Mouse (Mus musculus) heart, postnatal 10 days (tissue): ENCODE data around the gene Scn3a. TPM values are rescaled to one million over a fixed set of nuclear protein-coding genes. Genes with fewer than 3 reads are reported as not detected.
A peak's percentile ranks its signal among the peaks of the same experiment; 100 is the strongest.
"Not testable (repeated sequence)": the region's sequence is repeated elsewhere in the genome, so short reads cannot be mapped to it uniquely, and the experiment has no call there.

ENCODE experiments used
- DNase-seq, 2 experiments: peaks; one replicate each; pipeline ENCODE4 v3.0.0; 2021
- intact Hi-C: fragments of 180-260 bp; cut with DNase I; formaldehyde crosslinking; loops from one replicate; pipeline ENCODE4 v1.15.1; 2025
- total RNA-seq, 2 experiments: library from RNA; stranded (reverse); gene quantifications; 2 replicates each; pipeline ENCODE4 v1.2.3; 2021

Scn3a gene
- total RNA-seq, 2 experiments from 2014 or later, result 1.9 to 2.0 TPM

GRCm38 (mm10) chr2:65508217-65508616 lies 59.2 kb downstream of the Scn3a start:
- DNase-seq, result no peak
- intact Hi-C loops, result no loop called here

DNA sequence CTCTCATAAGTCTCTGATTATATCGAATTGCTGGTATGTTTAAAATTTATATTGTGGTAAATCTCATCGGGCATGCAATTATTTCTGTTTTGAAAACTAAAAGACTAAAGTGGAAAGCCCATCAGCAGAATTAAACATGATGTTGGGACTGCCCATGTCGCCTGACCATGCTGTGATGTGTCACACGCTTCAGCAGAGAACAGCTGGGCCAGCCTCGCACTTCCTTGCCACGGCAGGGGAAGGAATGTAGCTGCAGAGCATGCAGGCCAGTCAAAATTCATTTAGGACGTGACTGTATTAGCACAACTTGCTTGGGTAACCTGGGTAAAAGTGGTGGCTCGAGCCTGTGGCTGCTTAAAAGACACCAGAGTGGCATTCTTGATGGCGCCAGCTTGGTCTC lies 77.0 kb downstream of the Scn3a start:
- DNase-seq, result no peak
- intact Hi-C loops, result no loop called here

DNA sequence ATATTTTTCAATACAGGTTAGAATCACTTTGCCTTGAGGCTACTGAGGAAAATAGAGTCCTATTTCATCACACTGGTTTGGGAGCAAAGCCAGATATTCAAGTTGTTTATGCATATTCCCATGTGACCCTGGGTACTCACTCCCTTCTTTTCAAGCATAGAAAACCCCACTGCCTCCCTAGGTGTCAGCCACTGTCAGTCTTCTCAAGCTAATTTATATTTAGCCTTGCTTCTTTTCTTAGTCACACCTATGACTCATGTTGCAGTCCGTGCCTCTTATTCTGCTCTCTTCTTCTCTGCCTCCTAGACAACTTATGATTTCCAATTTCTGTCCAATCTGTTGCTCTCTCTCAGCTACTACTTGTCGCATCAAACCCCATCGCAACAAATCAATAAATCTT lies 84.0 kb downstream of the Scn3a start:
- no peak for DNase-seq
- intact Hi-C loops, result no loop called here

GRCm38 (mm10) chr2:65481007-65481672 lies 86.3 kb downstream of the Scn3a start:
- no peak for DNase-seq
- intact Hi-C loops, result no loop called here

GRCm38 (mm10) chr2:65471311-65471882 lies 96.0 kb downstream of the Scn3a start:
- DNase-seq, result peak in 1 of 2 experiments; percentile 4
- intact Hi-C loops, result no loop called here

DNA sequence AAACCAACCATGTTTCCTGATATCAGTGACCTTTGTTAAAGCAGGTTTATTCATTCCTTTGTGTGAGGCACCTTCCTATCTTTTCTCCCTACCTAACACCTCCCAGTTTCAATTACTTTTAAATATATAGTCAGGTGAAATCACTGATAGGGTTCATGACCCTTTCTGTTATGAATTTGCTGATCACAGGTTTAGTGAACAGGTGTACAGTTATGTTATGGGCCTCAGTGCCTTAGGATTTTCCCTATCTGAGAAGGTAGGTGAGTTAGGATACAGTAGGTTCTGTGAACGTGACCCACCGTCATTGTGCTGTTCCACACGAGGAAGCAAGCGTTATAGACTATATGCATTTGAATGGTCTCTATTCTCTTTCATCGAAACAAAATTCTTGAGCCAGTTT lies 101.7 kb downstream of the Scn3a start:
- intact Hi-C loops, result no loop called here
- no peak for DNase-seq

DNA sequence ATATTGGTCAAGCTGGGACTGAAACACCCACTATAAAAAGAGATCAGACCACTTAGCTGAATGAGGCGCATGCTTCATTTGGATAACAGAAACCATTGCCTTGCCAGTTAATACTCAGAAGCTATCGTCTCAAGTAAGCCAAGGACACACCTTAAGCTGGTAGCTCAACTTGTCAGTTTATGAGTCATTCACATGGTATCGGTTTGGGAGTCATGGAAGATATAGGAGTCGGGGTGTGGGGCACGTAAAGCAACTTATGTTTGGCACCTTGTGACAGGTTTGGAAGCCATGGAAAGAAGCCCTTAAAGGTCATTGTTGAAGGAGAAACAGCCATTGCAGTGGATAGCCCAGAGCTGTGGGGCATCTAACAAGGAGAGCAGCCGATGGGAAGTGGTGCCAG lies 113.7 kb downstream of the Scn3a start:
- DNase-seq, result no peak
- intact Hi-C loops, result no loop called here

GRCm38 (mm10) chr2:65451401-65452078 lies 115.9 kb downstream of the Scn3a start:
- DNase-seq, intact Hi-C loops: not testable (repeated sequence)

GRCm38 (mm10) chr2:65450449-65451360 lies 116.7 kb downstream of the Scn3a start:
- DNase-seq, result no peak
- intact Hi-C loops, result no loop called here

GRCm38 (mm10) chr2:65449126-65449828 lies 118.2 kb downstream of the Scn3a start:
- DNase-seq, result no peak
- intact Hi-C loops, result no loop called here

DNA sequence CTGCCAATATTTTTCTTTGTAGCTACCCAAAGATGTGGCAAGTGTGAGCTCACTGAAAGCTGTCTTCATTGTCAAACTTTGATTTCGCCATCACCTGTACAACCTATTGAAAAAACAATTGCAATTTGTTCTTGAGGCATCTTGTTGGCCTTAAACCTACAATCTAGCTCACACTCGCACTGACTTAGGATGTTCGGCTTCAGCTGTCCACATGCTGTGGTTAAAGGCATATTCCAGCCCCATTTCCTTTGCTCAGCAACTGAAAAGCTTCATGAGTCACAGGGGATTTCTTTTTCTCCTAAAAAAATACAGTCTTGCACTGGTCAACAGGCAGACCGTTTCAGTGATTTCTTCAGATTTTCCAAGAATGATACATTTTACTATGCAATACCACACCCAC lies 124.3 kb downstream of the Scn3a start:
- no peak for DNase-seq
- intact Hi-C loops, result no loop called here

- intact Hi-C loops, result no loop called here
- peak; percentile 63 to 69 for DNase-seq
Observed at GRCm38 (mm10) chr2:65441566-65441965, 125.9 kb downstream of the Scn3a start.

DNA sequence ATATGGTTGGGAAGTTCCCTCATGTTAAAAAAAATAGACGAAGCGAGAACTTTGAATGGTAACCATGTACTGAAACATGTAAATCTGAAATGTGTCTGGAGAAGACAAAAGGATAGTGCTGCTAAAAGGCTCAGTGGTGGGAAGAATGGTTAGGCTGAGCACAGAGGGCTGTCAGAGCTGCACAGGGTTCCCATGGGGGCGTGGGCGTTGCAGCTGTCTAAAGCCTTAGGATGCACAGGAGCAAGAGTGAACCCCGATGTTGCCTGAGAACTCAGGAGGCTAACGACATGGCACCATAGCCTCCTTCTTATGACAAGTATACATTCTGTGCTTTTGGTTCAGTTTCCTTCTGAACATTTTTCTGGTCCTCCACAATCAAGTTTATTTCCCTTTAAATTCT lies 126.3 kb downstream of the Scn3a start:
- intact Hi-C loops, result no loop called here
- DNase-seq, result peak; percentile 43 to 46

DNA sequence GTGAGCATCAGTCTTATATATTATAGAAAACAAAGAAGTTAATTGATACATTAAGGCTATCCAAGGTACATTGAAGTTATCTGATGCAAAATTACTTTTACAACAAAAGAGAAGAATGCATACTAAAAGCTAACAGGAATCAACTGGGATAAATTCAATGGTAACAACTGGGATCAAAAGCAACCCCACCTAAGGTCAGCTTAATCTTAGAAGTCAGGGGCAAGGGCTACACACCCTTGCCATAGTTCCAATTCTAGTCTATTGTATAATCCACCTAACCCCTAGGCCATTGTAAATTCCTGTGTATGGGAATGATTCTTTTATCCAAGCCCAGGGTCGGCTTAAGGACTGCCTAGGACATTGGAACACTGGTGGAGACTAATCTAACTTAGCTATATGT lies 130.5 kb downstream of the Scn3a start:
- intact Hi-C loops, result no loop called here
- no peak for DNase-seq

DNA sequence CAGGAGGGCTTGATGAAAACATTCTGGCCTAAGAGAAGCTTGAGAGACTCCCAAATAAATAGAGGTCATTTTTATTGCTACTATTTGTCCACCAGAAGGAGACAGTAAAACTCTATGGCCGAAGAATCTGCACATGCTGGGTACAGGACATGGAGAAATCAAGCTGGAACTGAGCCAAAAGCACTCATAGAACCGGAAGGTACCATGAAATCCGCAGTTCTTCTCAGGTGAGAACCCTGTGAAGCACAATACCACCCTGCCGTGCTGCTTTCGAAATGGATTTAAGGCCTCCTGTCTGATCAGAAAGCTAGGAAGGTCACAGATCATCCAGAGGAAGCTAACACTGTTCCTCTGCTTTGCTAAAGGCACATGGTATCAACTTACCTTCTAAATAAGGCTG lies 143.9 kb downstream of the Scn3a start:
- intact Hi-C loops, result no loop called here
- DNase-seq, result no peak

- intact Hi-C loops, result no loop called here
- DNase-seq, result no peak
Observed at GRCm38 (mm10) chr2:65421259-65422255, 145.9 kb downstream of the Scn3a start.

DNA sequence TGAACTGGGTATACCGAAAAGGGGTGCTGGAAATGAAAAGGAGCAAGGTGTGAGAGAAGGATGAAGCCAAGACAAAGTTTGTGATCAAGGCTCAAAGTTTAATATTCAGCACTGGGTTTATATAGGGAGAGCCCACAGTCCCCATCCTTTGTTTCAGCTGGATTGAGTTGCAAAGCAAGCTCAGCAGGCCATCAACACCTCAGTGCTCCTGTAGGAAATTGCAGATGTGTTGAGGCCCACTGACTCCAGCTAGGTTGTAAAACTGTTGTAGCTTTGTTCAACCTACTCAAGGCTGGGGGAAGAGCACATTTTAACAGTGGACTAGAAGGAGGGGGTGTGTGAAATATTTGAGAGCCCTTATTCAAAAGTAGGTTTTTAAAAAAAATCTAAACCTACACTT lies 148.8 kb downstream of the Scn3a start:
- no peak for DNase-seq
- intact Hi-C loops, result no loop called here

DNA sequence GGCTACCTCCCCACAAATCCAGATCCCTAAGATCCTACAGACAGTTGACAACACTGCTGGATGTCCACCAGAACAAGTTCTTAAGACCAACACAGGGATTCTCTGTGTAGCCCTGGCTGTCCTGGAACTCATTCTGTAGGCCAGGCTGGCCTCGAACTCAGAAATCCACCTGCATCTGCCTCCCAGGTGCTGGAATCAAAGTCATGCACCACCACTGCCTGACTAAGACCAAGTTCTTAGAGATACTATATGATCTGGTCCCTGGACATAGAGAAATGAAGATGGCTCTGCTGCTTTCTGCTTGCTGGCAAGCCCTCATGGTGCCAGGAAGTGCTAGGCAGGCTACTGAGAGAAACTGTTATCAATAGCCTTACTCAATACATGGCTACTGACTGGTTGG lies 150.9 kb downstream of the Scn3a start:
- DNase-seq, result no peak
- intact Hi-C loops, result no loop called here

DNA sequence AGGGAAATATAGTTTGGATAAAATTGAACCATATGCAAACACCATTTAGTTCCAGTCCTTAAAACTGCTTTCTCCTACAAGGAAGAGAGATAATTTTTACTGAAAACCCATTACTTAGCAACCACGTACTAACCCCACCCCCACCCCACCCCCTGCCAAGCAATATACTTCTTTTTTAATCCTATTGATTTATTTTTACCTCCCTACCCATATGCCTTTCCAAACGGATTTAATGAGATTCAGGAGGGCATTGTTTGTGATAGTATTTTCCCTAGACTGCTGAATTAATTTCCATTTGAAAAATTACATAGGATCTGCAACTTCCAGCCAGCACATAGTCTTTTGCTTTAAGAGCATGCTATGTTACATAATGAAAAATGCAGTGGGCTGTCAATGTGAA lies 152.1 kb downstream of the Scn3a start:
- intact Hi-C loops, result no loop called here
- no peak for DNase-seq
